Mouse (Mus musculus): ENCODE results near the gene Samd14.

GRCm38 (mm10) chr11:95009629-95010014 lies at the start of gene Samd14:
- no peak for TF ChIP-seq CTCF (IDR thresholded peaks at IDR 0.05; ENCODE audit: borderline replicate concordance, insufficient read depth, low read length)
- peak; percentile 41 for TF ChIP-seq POLR2A (IDR thresholded peaks at IDR 0.05; ENCODE audit: low read depth, low read length)

All from embryonic fibroblast, embryonic 13.5 days (primary cell).